Mouse (Mus musculus) kidney, postnatal 0 days (tissue): ENCODE results near the gene Gm20388. TPM values are rescaled to one million over a fixed set of nuclear protein-coding genes. Genes with fewer than 3 reads are reported as not detected.

ENCODE experiments used
- ATAC-seq: fragments of 200-750 bp; cut with Nextera tagmentation; replicated peaks from 2 replicates; pipeline ENCODE4 v1.8.0; 2017; ENCODE audit warnings: low read depth, moderate number of reproducible peaks, moderate TSS enrichment, moderate library complexity; ENCODE audit not compliant: low FRiP score
- DNase-seq: peaks from one replicate; pipeline ENCODE4 v3.0.0-alpha.2; 2016; ENCODE audit warnings: low spot score
- H3K27ac ChIP-seq: fragments of 300-500 bp; sonication (generic); 2 replicates; pipeline ENCODE4 v1.5.1; 2014; ENCODE audit warnings: mild to moderate bottlenecking
- H3K27me3 ChIP-seq: fragments of 300-500 bp; sonication (generic); 2 replicates; pipeline ENCODE4 v1.6.1; 2014; ENCODE audit warnings: low read length, mixed read lengths; ENCODE audit not compliant: insufficient read depth
- H3K36me3 ChIP-seq: fragments of 300-500 bp; sonication (generic); 2 replicates; pipeline ENCODE4 v1.6.1; 2014; ENCODE audit warnings: low read length, mixed read lengths; ENCODE audit not compliant: insufficient read depth
- H3K4me1 ChIP-seq: fragments of 300-500 bp; sonication (generic); replicated peaks from 2 replicates; pipeline ENCODE4 v1.6.1; 2014; ENCODE audit warnings: antibody characterized with exemption, low read length, mixed read lengths; ENCODE audit not compliant: insufficient read depth
- H3K4me2 ChIP-seq: fragments of 300-500 bp; sonication (generic); 2 replicates; pipeline ENCODE4 v1.6.1; 2014; ENCODE audit warnings: mild to moderate bottlenecking, low read length, moderate library complexity, mixed read lengths
- H3K4me3 ChIP-seq: fragments of 300-500 bp; sonication (generic); replicated peaks from 2 replicates; pipeline ENCODE4 v1.5.1; 2014; ENCODE audit warnings: low read depth, low read length
- H3K9ac ChIP-seq: fragments of 300-500 bp; sonication (generic); 2 replicates; pipeline ENCODE4 v1.6.1; 2014; ENCODE audit warnings: low read depth, low read length
- H3K9me3 ChIP-seq: fragments of 300-500 bp; sonication (generic); replicated peaks from 2 replicates; pipeline ENCODE4 v1.6.1; 2016; ENCODE audit warnings: low read length, inconsistent platforms, mixed read lengths
- CTCF ChIP-seq: IDR thresholded peaks from 2 replicates; pipeline ENCODE4 v1.5.1; 2016; ENCODE audit warnings: antibody characterized with exemption, low read depth, mild to moderate bottlenecking, moderate library complexity
- WGBS: fragments of 180-500 bp; shearing (Covaris S2); extraction: QIAGEN DNeasy Blood & Tissue Kit; methylation state at CpG from one replicate; pipeline ENCODE4 v1.1.7; 2014; 5-methylcytosine and 5-hydroxymethylcytosine counted together
- polyA plus RNA-seq: library from polyadenylated mRNA; unstranded; fragments of >200 nt; fragmentation: Nextera tagmentation; extraction: Ambion mirVana; gene quantifications from 2 replicates; pipeline ENCODE4 v1.2.1, GENCODE M21; 2015

Gm20388 gene
- polyA plus RNA-seq, 1 experiment from 2014 or later, result not detected

DNA sequence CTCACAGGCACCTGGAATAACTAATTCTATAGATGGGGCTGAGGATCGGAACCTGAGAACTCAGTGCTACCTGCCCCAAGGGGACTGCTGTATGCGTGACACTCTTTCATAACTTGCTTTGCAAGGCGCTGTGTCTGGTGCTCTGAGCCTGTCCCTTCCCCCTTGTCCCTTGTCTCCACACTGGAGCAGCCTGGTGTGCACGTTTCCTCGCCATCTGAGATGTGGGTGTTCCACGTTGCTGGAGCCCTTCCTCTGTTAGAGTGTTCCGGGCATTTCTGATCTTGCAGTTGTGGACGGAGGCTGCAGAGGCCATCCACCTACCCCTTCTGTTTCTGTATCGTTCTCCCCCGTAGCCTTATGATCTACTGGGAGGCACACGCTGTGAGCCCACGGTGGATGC lies 1847.8 kb downstream of the Gm20388 start:
- TF ChIP-seq CTCF, result no peak
- no peak overlapping the region for H3K4me2 ChIP-seq
- H3K27ac ChIP-seq, result no peak overlapping the region
- DNase-seq (no peak), ATAC-seq (no peak)
- H3K27me3 ChIP-seq, result no peaks in the 10 kb centered on the region
- WGBS, result 72% methylated on average over 12 of the region's 12 CpGs
- H3K4me3 ChIP-seq, result no peak overlapping the region
- no peaks in the 10 kb centered on the region for H3K9me3 ChIP-seq
- no peaks in the 10 kb centered on the region for H3K4me1 ChIP-seq
- no peak overlapping the region for H3K9ac ChIP-seq
- no peaks in the 10 kb centered on the region for H3K36me3 ChIP-seq

DNA sequence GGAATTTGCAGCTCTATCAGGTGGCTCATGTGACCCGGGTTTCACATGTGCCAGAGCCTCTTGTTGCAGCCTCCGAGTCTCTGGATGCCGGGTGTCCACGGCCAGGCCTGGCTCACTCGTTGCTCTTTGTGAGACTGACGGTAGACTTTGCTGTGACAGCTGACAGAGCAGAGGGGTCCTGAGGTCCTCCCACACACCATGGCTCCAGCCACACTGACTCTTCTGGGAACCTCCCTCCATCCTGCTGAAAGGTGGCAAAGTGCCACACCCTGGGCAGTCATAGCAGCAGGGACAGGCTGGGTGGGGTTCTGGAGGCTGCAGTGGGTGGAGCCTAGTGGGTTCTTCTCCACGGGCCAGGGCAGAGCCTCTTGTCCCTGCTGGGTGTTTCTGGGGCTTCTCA lies 1849.8 kb downstream of the Gm20388 start:
- TF ChIP-seq CTCF, result no peak
- no peak overlapping the region for H3K27ac ChIP-seq
- no peaks in the 10 kb centered on the region for H3K9me3 ChIP-seq
- H3K36me3 ChIP-seq, result no peaks in the 10 kb centered on the region
- WGBS, result 61% methylated on average over 7 of the region's 7 CpGs
- no peak overlapping the region for H3K4me3 ChIP-seq
- H3K4me2 ChIP-seq, result no peak overlapping the region
- H3K27me3 ChIP-seq, result no peaks in the 10 kb centered on the region
- no peaks in the 10 kb centered on the region for H3K4me1 ChIP-seq
- DNase-seq (no peak), ATAC-seq (no peak)
- no peak overlapping the region for H3K9ac ChIP-seq

DNA sequence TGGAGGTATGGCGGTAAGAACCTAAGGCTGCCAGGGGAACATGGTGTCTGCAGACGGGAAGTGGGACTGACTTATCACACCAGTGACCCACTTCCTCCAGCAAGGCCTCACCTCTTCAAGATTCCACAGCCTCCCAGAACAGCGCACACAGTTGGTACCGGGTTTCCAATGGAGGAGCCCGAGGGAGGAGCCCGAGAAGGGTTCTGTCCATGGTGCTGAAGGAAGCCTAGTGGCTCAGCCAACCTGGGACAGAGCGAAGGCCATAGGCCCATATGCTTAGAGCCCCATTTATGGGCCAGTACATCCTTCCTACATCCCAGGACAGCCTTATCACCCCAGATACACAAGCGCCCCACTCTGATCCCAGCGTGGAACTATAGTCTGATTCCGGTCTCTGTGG lies 1850.8 kb downstream of the Gm20388 start:
- ATAC-seq, result no peak
- 31% methylated on average over 10 of the region's 10 CpGs for WGBS

DNA sequence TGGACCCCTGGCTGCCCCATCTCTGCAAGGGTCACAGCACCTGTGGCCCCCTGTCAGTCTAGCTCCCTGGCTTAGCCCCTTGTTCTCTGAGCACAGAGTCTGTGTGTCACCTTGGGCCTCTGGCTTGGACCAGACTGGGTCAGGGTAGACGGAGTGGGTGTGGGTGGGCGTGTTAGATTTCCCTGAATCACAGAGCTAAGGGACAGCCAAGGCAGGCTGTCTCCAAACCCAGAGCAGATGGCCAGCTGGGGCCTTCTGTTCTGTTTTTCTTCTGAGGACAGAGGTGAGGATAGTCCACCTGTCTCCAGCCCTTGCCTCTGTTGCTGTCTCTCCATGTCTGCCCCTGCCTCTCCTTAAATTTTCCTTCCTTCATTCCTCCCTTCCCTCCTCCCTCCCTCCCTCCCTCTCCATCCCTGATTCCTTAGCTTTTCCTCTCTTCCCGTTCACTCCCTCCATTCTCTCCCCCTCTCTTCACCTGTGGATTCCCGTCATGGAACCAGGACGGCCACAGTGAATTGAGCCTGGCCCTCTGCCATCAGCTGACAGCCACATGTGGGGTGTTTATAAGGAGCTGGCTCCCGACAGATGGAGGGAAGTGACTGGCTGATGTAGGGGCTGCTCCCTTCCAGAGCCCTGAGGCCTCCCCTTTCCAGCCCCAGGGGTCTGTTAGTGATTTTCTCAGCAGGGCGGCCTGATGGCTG lies 1852.5 kb downstream of the Gm20388 start:
- TF ChIP-seq CTCF, result no peak
- no peak overlapping the region for H3K4me2 ChIP-seq
- ATAC-seq, result no peak
- DNase-seq, result no peak
- no peak overlapping the region for H3K4me3 ChIP-seq
- H3K27me3 ChIP-seq, result no peaks in the 10 kb centered on the region
- no peaks in the 10 kb centered on the region for H3K9me3 ChIP-seq
- H3K27ac ChIP-seq, result no peak overlapping the region
- H3K9ac ChIP-seq, result no peak overlapping the region
- H3K4me1 ChIP-seq, result no peaks in the 10 kb centered on the region
- H3K36me3 ChIP-seq, result no peaks in the 10 kb centered on the region
- WGBS, result 55% methylated on average over 7 of the region's 7 CpGs

More for the DNA sequence above, 1850.8 kb downstream of the Gm20388 start:
- no peak overlapping the region for H3K4me2 ChIP-seq
- H3K36me3 ChIP-seq, result no peaks in the 10 kb centered on the region
- no peak overlapping the region for H3K9ac ChIP-seq
- no peak overlapping the region for H3K27ac ChIP-seq
- DNase-seq, result peak; percentile 82
- no peaks in the 10 kb centered on the region for H3K9me3 ChIP-seq
- no peak for TF ChIP-seq CTCF
- no peaks in the 10 kb centered on the region for H3K4me1 ChIP-seq
- H3K4me3 ChIP-seq, result no peak overlapping the region
- no peaks in the 10 kb centered on the region for H3K27me3 ChIP-seq

DNA sequence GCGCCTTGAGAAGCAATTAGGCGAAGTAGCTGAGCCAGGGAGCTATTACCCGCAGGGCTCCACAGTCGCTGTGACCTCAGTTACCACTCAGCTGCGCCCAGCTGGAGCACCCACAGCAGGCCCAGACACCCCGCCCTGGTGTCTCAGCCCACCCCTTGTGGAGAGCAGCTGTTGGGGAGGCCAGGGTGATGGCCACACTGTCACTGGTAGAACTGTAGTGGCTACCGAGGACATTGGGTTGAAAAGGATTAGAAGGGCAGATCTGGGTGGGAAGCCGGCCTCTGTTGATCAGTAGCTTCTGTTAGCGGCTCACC lies 1853.0 kb downstream of the Gm20388 start:
- 77% methylated on average over 9 of the region's 9 CpGs for WGBS
- Histone ChIP-seq H3K4me2 (no peak overlapping the region), H3K36me3 (no peaks in the 10 kb centered on the region), H3K27me3 (no peaks in the 10 kb centered on the region), H3K4me3 (no peak overlapping the region), H3K27ac (no peak overlapping the region), H3K4me1 (no peaks in the 10 kb centered on the region), H3K9ac (no peak overlapping the region), H3K9me3 (no peaks in the 10 kb centered on the region)
- DNase-seq (no peak), ATAC-seq (no peak)
- TF ChIP-seq CTCF, result no peak

DNA sequence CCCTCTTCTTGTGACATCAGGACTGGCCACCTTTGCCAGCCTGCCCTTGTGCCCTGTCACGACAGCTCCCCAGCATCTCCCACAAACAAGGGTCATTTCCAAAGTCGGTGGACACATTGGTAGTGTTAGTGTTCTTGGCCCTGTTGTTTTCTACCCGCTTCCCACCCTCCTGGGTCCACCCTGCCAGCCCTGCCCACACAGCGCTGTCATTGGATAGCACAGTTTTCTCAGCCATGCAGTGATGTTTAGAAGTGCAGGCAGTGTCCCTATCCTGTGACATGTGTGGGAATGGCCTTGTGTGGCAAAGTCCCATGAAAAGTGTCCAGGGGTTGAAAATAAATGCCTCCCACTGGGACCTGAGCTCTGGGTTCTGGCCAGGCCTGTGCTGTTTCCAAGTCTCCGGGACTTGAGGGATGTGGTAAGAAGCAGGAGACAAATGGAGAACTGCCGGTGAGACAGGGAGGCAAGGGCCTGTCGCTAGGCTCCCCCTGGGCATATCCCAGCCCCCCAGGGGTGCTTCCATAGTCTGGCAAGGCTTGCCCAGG lies 1855.0 kb downstream of the Gm20388 start:
- no peak for TF ChIP-seq CTCF
- Histone ChIP-seq H3K4me1 (no peaks in the 10 kb centered on the region), H3K9ac (no peak overlapping the region), H3K4me2 (no peak overlapping the region), H3K36me3 (no peaks in the 10 kb centered on the region), H3K27ac (no peak overlapping the region), H3K4me3 (no peak overlapping the region), H3K27me3 (no peaks in the 10 kb centered on the region), H3K9me3 (no peaks in the 10 kb centered on the region)
- no peak for ATAC-seq
- DNase-seq, result no peak
- WGBS, result 72% methylated on average over 7 of the region's 7 CpGs

DNA sequence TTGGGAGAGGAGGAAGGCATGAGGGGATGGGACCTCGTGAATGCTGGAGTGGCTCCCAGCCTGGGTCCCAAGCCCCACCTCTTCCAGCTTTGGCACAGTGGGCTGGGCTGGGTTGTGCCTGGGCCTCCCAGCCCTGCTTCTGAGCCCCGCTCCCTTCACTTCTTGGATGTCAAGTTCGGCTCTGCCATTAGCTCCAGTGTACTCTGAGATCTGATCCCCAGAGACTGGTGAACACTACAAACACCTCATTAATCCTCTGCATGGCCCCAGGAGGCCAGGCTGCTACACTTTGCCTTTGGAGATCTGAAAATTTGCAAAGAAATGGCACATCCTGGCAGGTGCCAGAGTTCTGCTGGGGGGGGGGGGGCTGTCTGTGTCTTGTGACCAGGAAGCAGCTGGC lies 1858.5 kb downstream of the Gm20388 start:
- Histone ChIP-seq H3K4me3 (no peak overlapping the region), H3K9me3 (no peaks in the 10 kb centered on the region), H3K27me3 (no peaks in the 10 kb centered on the region), H3K9ac (no peak overlapping the region), H3K36me3 (no peaks in the 10 kb centered on the region), H3K4me1 (no peaks in the 10 kb centered on the region), H3K27ac (no peak overlapping the region), H3K4me2 (no peak overlapping the region)
- DNase-seq (no peak), ATAC-seq (no peak)
- WGBS, result 48% methylated on average over 3 of the region's 3 CpGs
- no peak for TF ChIP-seq CTCF
